Mouse (Mus musculus): ENCODE results near the gene Gzmc. TPM values are rescaled to one million over a fixed set of nuclear protein-coding genes. Genes with fewer than 3 reads are reported as not detected.
"Not testable (repeated sequence)": the region's sequence is repeated elsewhere in the genome, so short reads cannot be mapped to it uniquely, and the experiment has no call there.

Gene Gzmc
- total RNA-seq, 1 experiment: not detected

DNA sequence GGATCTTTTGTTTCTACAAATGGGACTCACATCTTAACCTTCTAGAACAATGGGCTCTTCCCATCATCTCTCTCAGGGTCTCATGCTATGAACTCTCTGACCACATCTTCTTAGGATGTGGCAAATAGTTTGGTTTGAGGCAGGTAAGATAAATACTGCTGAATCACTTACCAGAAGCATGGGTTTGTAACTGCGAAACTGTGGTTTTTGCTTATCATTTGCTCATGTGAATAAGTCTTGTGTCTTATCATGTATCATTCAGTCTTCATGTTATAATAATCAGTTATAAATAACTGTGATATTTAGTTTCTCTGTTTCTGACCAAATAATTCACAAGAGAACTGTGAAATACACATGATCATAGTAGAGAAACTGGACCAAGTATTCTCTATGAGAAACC lies 31.7 kb upstream of the Gzmc start:
- no peaks in the 10 kb centered on the region for H3K9me3 ChIP-seq (ENCODE audit: control insufficient read depth, insufficient read depth, low read depth, low read length)
- no peak overlapping the region for H3K9ac ChIP-seq (ENCODE audit: insufficient read depth, low read depth, low read length, poor library complexity, severe bottlenecking)
- TF ChIP-seq ZC3H11A (IDR thresholded peaks at IDR 0.05; ENCODE audit: borderline replicate concordance, low read depth, low read length) (no peak), MAFK (IDR thresholded peaks at IDR 0.05; ENCODE audit: insufficient read depth, low read depth, low read length) (no peak), CHD2 (IDR thresholded peaks at IDR 0.05; ENCODE audit: low read depth, low read length) (no peak), HCFC1 (IDR thresholded peaks at IDR 0.05; ENCODE audit: borderline replicate concordance, insufficient read depth, low read length) (no peak), ZNF384 (IDR thresholded peaks at IDR 0.05; ENCODE audit: low read depth, low read length) (no peak)
- DNase-seq (ENCODE audit: low read depth, low spot score): no peak
- no peaks in the 10 kb centered on the region for H3K4me1 ChIP-seq (ENCODE audit: control insufficient read depth in 2 of 2, insufficient read depth in 2 of 2, low read length in 2 of 2, poor library complexity in 1 of 2)
- no peak overlapping the region for H3K4me3 ChIP-seq (ENCODE audit: insufficient read depth in 1 of 2, low read depth in 1 of 2, low read length in 2 of 2, poor library complexity in 1 of 2, severe bottlenecking in 1 of 2)
- no peak overlapping the region for H3K27ac ChIP-seq (ENCODE audit: insufficient read depth, low read depth, low read length, poor library complexity, severe bottlenecking)
- in situ Hi-C loops (cut with MboI; ENCODE audit: low sequenced_read_pairs in 2 of 2, unreplicated experiment in 2 of 2): no loop called here
- H3K36me3 ChIP-seq (ENCODE audit: control insufficient read depth, insufficient read depth, low read length, poor library complexity, severe bottlenecking): no peaks in the 10 kb centered on the region

DNA sequence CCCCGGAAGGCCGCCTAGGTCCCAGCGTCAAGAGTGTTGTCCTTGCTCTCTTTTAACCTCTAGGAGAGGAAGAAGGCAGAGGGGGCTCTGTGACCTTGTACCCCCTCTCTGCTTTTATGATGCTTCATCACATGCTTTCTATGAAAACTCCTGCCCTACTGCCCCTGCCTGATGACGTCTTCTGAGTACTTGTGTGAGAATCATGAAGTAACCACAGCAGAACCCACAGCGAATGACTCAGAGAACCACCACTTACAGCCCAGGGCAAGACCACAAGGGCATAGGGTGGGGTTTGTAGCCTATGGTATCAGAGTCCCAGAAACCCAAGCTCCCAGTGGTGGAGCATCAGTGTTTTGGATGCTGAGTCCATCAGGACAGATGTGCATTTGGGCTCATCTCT lies 27.7 kb upstream of the Gzmc start, which contains the start of gene Gzmb:
Gene Gzmb, minus strand, starts transcription at position 108 of the 400 bp plus-strand sequence.
- in situ Hi-C loops (cut with MboI; ENCODE audit: low sequenced_read_pairs in 2 of 2, unreplicated experiment in 2 of 2): no loop called here
- H3K27ac ChIP-seq (ENCODE audit: insufficient read depth, low read depth, low read length, poor library complexity, severe bottlenecking): no peak within 1 kb of the TSS
- no peak within 1 kb of the TSS for H3K4me3 ChIP-seq (ENCODE audit: insufficient read depth in 1 of 2, low read depth in 1 of 2, low read length in 2 of 2, poor library complexity in 1 of 2, severe bottlenecking in 1 of 2)
- H3K9me3 ChIP-seq (ENCODE audit: control insufficient read depth, insufficient read depth, low read depth, low read length): no peaks in the 10 kb centered on the region
- no peaks in the 10 kb centered on the region for H3K4me1 ChIP-seq (ENCODE audit: control insufficient read depth in 2 of 2, insufficient read depth in 2 of 2, low read length in 2 of 2, poor library complexity in 1 of 2)
- no peak for DNase-seq (ENCODE audit: low read depth, low spot score)
- H3K36me3 ChIP-seq (ENCODE audit: control insufficient read depth, insufficient read depth, low read length, poor library complexity, severe bottlenecking): no peaks in the 10 kb centered on the region
- no peak within 1 kb of the TSS for H3K9ac ChIP-seq (ENCODE audit: insufficient read depth, low read depth, low read length, poor library complexity, severe bottlenecking)
- TF ChIP-seq HCFC1 (IDR thresholded peaks at IDR 0.05; ENCODE audit: borderline replicate concordance, insufficient read depth, low read length) (no peak), ZNF384 (IDR thresholded peaks at IDR 0.05; ENCODE audit: low read depth, low read length) (no peak), ZC3H11A (IDR thresholded peaks at IDR 0.05; ENCODE audit: borderline replicate concordance, low read depth, low read length) (no peak), CHD2 (IDR thresholded peaks at IDR 0.05; ENCODE audit: low read depth, low read length) (no peak), MAFK (IDR thresholded peaks at IDR 0.05; ENCODE audit: insufficient read depth, low read depth, low read length) (no peak)

DNA sequence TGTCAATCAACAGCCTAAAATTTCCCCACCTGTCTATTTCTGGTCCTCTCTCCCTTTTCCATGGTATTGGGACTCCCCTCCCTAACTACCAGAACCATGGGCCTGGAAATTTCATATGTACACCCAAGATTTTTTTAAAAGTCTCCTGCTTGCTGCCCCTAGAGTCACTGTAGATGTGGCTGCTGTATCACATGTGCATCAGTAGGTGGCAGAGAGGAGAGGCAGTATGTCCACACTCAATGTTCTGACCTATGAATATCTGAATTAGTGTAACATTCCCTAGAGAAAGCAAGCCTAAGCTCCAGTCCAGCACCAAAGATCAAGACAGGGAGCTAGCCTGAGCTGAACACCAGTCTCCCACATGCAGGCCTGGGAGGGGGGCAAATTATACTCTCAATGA lies 6.0 kb upstream of the Gzmc start:
- in situ Hi-C loops (cut with MboI; ENCODE audit: low sequenced_read_pairs in 2 of 2, unreplicated experiment in 2 of 2): no loop called here
- TF ChIP-seq HCFC1 (IDR thresholded peaks at IDR 0.05; ENCODE audit: borderline replicate concordance, insufficient read depth, low read length) (no peak), ZC3H11A (IDR thresholded peaks at IDR 0.05; ENCODE audit: borderline replicate concordance, low read depth, low read length) (no peak)
- H3K4me1 ChIP-seq (ENCODE audit: control insufficient read depth in 2 of 2, insufficient read depth in 2 of 2, low read length in 2 of 2, poor library complexity in 1 of 2): no peaks in the 10 kb centered on the region
- H3K27ac ChIP-seq (ENCODE audit: insufficient read depth, low read depth, low read length, poor library complexity, severe bottlenecking): no peak overlapping the region
- no peak for DNase-seq (ENCODE audit: low read depth, low spot score)
- no peak overlapping the region for H3K9ac ChIP-seq (ENCODE audit: insufficient read depth, low read depth, low read length, poor library complexity, severe bottlenecking)
- no peaks in the 10 kb centered on the region for H3K36me3 ChIP-seq (ENCODE audit: control insufficient read depth, insufficient read depth, low read length, poor library complexity, severe bottlenecking)
- H3K4me3 ChIP-seq (ENCODE audit: insufficient read depth in 1 of 2, low read depth in 1 of 2, low read length in 2 of 2, poor library complexity in 1 of 2, severe bottlenecking in 1 of 2): no peak overlapping the region
- H3K9me3 ChIP-seq (ENCODE audit: control insufficient read depth, insufficient read depth, low read depth, low read length): peaks cover 4% of the 10 kb centered on the region; the same call in 1 of the 2 replicates

DNA sequence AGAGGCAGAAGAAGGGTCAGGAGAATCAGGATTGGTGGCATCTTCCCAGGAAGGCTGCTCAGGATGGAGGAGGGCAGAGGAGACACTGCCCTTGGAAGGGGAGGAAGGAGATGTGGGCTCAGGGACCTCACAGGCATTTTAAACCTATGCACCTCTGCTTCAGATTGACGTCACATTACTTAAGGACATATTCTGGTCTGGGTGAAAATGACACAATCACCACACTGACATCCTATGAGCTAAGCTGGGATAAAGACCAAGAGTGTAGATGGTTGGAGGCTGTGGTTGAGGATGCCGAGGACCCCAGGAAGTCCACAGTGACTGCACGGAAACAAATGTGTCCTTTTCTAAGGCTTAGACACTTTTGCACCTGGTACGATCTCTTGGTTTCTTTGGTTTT lies 23.1 kb downstream of the Gzmc start, which contains the start of gene Gzmf:
Gene Gzmf, minus strand, starts transcription at position 101 of the 400 bp plus-strand sequence.
- H3K36me3 ChIP-seq (ENCODE audit: control insufficient read depth, insufficient read depth, low read length, poor library complexity, severe bottlenecking): no peaks in the 10 kb centered on the region
- no peaks in the 10 kb centered on the region for H3K9me3 ChIP-seq (ENCODE audit: control insufficient read depth, insufficient read depth, low read depth, low read length)
- H3K4me3 ChIP-seq (ENCODE audit: insufficient read depth in 1 of 2, low read depth in 1 of 2, low read length in 2 of 2, poor library complexity in 1 of 2, severe bottlenecking in 1 of 2): no peak within 1 kb of the TSS
- H3K4me1 ChIP-seq (ENCODE audit: control insufficient read depth in 2 of 2, insufficient read depth in 2 of 2, low read length in 2 of 2, poor library complexity in 1 of 2): no peaks in the 10 kb centered on the region
- DNase-seq (ENCODE audit: low read depth, low spot score): no peak
- in situ Hi-C loops (cut with MboI; ENCODE audit: low sequenced_read_pairs in 2 of 2, unreplicated experiment in 2 of 2): no loop called here
- no peak within 1 kb of the TSS for H3K27ac ChIP-seq (ENCODE audit: insufficient read depth, low read depth, low read length, poor library complexity, severe bottlenecking)
- H3K9ac ChIP-seq (ENCODE audit: insufficient read depth, low read depth, low read length, poor library complexity, severe bottlenecking): no peak within 1 kb of the TSS
- TF ChIP-seq HCFC1 (IDR thresholded peaks at IDR 0.05; ENCODE audit: borderline replicate concordance, insufficient read depth, low read length) (no peak), MAFK (IDR thresholded peaks at IDR 0.05; ENCODE audit: insufficient read depth, low read depth, low read length) (no peak), ZC3H11A (IDR thresholded peaks at IDR 0.05; ENCODE audit: borderline replicate concordance, low read depth, low read length) (no peak), ZNF384 (IDR thresholded peaks at IDR 0.05; ENCODE audit: low read depth, low read length) (no peak), CHD2 (IDR thresholded peaks at IDR 0.05; ENCODE audit: low read depth, low read length) (no peak)

DNA sequence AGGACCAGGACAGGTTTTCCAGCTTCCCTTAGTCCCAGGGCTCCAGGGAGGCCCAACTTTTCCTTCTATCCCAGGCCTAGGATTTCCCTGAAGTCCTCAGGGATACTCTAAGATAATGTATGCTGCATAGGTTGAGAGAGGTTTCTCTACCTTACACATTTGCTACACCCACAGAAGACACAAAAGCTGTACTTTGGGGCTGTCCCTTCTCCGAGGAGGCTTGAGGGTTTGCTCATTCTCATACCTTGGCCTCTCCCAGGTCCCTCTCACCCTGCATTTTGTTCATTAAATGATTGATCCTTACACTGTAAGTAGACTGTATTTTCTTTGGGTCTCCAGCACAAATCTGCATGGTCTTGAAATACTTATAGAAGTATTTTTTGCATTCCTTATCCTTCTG lies 28.8 kb downstream of the Gzmc start:
- DNase-seq (ENCODE audit: low read depth, low spot score): no peak
- Histone ChIP-seq H3K9ac (ENCODE audit: insufficient read depth, low read depth, low read length, poor library complexity, severe bottlenecking) (no peak overlapping the region), H3K36me3 (ENCODE audit: control insufficient read depth, insufficient read depth, low read length, poor library complexity, severe bottlenecking) (no peaks in the 10 kb centered on the region), H3K9me3 (ENCODE audit: control insufficient read depth, insufficient read depth, low read depth, low read length) (no peaks in the 10 kb centered on the region), H3K4me3 (ENCODE audit: insufficient read depth in 1 of 2, low read depth in 1 of 2, low read length in 2 of 2, poor library complexity in 1 of 2, severe bottlenecking in 1 of 2) (no peak overlapping the region), H3K4me1 (ENCODE audit: control insufficient read depth in 2 of 2, insufficient read depth in 2 of 2, low read length in 2 of 2, poor library complexity in 1 of 2) (no peaks in the 10 kb centered on the region), H3K27ac (ENCODE audit: insufficient read depth, low read depth, low read length, poor library complexity, severe bottlenecking) (no peak overlapping the region)
- in situ Hi-C loops (cut with MboI; ENCODE audit: low sequenced_read_pairs in 2 of 2, unreplicated experiment in 2 of 2): loop anchor here in 1 of 2 experiments (10.0 kb wide), 1 partner anchor 89 kb away; no protein-coding TSS in a partner anchor
- no peak for TF ChIP-seq CHD2 (IDR thresholded peaks at IDR 0.05; ENCODE audit: low read depth, low read length)
- no peak for TF ChIP-seq HCFC1 (IDR thresholded peaks at IDR 0.05; ENCODE audit: borderline replicate concordance, insufficient read depth, low read length)
- TF ChIP-seq ZNF384 (IDR thresholded peaks at IDR 0.05; ENCODE audit: low read depth, low read length): no peak
- no peak for TF ChIP-seq ZC3H11A (IDR thresholded peaks at IDR 0.05; ENCODE audit: borderline replicate concordance, low read depth, low read length)
- TF ChIP-seq MAFK (IDR thresholded peaks at IDR 0.05; ENCODE audit: insufficient read depth, low read depth, low read length): no peak

DNA sequence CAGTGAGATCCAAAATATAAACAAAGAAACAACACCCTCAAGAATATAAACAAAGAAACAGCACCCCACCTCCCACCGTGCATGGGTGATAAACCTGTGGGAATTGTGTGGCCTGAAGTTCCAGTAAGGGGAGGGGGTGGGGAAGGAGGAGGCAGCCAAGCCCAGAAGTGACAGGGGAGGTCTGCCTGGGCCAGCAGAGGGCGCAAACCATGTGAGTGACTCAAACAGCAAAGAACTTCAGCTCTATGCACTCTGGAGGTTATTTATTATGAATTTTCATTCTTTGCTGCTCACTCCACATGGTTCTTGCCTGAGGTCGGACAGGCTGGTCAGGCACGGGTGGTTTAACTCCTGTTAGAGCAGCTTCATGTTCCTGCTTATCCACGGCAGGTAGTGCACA lies 29.4 kb downstream of the Gzmc start:
- H3K4me1 ChIP-seq (ENCODE audit: control insufficient read depth in 2 of 2, insufficient read depth in 2 of 2, low read length in 2 of 2, poor library complexity in 1 of 2); H3K9me3 ChIP-seq (ENCODE audit: control insufficient read depth, insufficient read depth, low read depth, low read length); H3K9ac ChIP-seq (ENCODE audit: insufficient read depth, low read depth, low read length, poor library complexity, severe bottlenecking); H3K36me3 ChIP-seq (ENCODE audit: control insufficient read depth, insufficient read depth, low read length, poor library complexity, severe bottlenecking); H3K27ac ChIP-seq (ENCODE audit: insufficient read depth, low read depth, low read length, poor library complexity, severe bottlenecking); H3K4me3 ChIP-seq (ENCODE audit: insufficient read depth in 1 of 2, low read depth in 1 of 2, low read length in 2 of 2, poor library complexity in 1 of 2, severe bottlenecking in 1 of 2): not testable (repeated sequence)
- peak; percentile 55 for DNase-seq (ENCODE audit: low read depth, low spot score)
- in situ Hi-C loops (cut with MboI; ENCODE audit: low sequenced_read_pairs in 2 of 2, unreplicated experiment in 2 of 2): loop anchor here in 1 of 2 experiments (10.0 kb wide), 1 partner anchor 90 kb away; no protein-coding TSS in a partner anchor

Data from ES-E14 (cell line).